In the genomic region with DNA sequence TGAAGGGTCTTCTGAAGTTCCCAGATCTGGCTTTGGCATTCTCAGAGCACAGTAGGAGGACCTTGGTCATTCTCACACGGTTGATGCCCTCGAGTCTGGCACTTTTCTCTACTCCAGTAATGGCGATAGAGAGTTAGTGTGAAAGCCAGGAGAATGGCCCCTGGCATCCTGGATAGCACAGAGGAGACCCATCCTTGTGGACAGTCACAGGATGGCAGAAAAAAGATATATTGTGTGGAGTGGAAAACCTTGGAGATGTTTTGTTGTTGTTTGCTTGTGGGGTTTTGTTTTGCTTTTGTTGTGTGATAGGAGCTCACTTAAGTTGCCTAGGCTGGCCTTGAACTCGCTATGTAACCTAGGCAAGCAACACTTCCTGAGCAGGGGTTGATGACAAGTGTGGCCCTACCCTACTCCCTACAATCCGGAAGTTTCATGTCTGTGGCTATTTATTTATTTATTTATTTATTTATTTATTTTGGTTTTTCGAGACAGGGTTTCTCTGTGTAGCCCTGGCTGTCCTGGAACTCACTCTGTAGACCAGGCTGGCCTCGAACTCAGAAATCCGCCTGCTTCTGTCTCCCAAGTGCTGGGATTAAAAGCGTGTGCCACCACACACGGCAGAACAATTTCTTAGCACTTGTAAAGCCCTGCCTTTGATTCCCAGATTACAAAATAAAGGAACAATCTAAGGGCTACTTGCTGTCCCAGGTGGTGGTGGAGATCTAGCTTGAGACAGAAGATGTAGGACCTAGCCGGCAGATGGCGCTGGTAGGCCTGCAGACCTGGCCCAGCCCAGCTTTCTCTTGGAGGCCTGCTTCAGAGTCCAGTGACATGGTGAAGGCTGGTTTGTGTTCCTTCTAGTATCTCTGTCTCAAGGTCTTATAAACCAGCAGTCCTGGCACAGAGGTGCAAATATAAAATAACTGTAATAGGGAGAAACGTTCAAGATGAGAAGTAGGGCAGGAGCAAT, we compare ENCODE assay signal across 8 mouse cellular contexts. TPM values are rescaled to one million over a fixed set of nuclear protein-coding genes. Genes with fewer than 3 reads are reported as not detected.
DNase-seq lines count a peak whose midpoint lies in the region; ATAC-seq and TF ChIP-seq lines count a peak whose summit lies in the region.

No protein-coding gene starts in this region.

- no peak overlapping the region for H3K27ac ChIP-seq in embryonic facial prominence, embryonic 10.5 days (replicated peaks)
- no peak overlapping the region for H3K27ac ChIP-seq in kidney, embryonic 16.5 days (ENCODE audit: low read length)
- H3K27ac ChIP-seq in liver, postnatal 0 days (ENCODE audit: low read depth): peak overlapping the region; percentile 24; the same call in 1 of the 2 replicates
- H3K27ac ChIP-seq in neural tube, embryonic 15.5 days (replicated peaks): no peak overlapping the region

- no peaks in the 10 kb centered on the region for H3K4me1 ChIP-seq in embryonic facial prominence, embryonic 10.5 days
- H3K4me1 ChIP-seq in kidney, embryonic 16.5 days (ENCODE audit: insufficient read depth, low read length): no peaks in the 10 kb centered on the region
- 0 out of 2 replicates have a peak, but pooled peaks cover 3% of the 10 kb centered on the region for H3K4me1 ChIP-seq in liver, postnatal 0 days (ENCODE audit: insufficient read depth)
- no peaks in the 10 kb centered on the region for H3K4me1 ChIP-seq in neural tube, embryonic 15.5 days

- no peak overlapping the region for H3K4me2 ChIP-seq in kidney, embryonic 16.5 days (replicated peaks; ENCODE audit: low read depth, low read length)
- no peak overlapping the region for H3K4me2 ChIP-seq in liver, postnatal 0 days (ENCODE audit: low read depth, low read length)
- H3K4me2 ChIP-seq in neural tube, embryonic 15.5 days: no peak overlapping the region

- H3K9ac ChIP-seq in kidney, embryonic 16.5 days (replicated peaks; ENCODE audit: low read length): no peak overlapping the region
- no peak overlapping the region for H3K9ac ChIP-seq in liver, postnatal 0 days (replicated peaks)
- H3K9ac ChIP-seq in neural tube, embryonic 15.5 days (replicated peaks): no peak overlapping the region

- no peak for TF ChIP-seq EP300 in liver, postnatal 0 days (IDR thresholded peaks at IDR 0.05; ENCODE audit: low read depth)

- H3K27me3 ChIP-seq in embryonic facial prominence, embryonic 10.5 days (replicated peaks; ENCODE audit: low read depth, poor library complexity, severe bottlenecking): no peaks in the 10 kb centered on the region
- H3K27me3 ChIP-seq in kidney, embryonic 16.5 days (ENCODE audit: insufficient read depth, low read length): no peaks in the 10 kb centered on the region
- no peaks in the 10 kb centered on the region for H3K27me3 ChIP-seq in liver, postnatal 0 days (ENCODE audit: insufficient read depth, low read length)
- no peaks in the 10 kb centered on the region for H3K27me3 ChIP-seq in neural tube, embryonic 15.5 days (replicated peaks)

- peak; percentile 54 for ATAC-seq in CD4-positive, CD25-positive, alpha-beta regulatory T cell, adult 4 months
- ATAC-seq in kidney, embryonic 16.5 days (ENCODE audit: low FRiP score, low TSS enrichment): peak; percentile 80
- ATAC-seq in liver, postnatal 0 days: peak; percentile 74
- peak; percentile 87 for ATAC-seq in neural tube, embryonic 15.5 days (ENCODE audit: low FRiP score)

- H3K9me3 ChIP-seq in embryonic facial prominence, embryonic 10.5 days: no peaks in the 10 kb centered on the region
- no peaks in the 10 kb centered on the region for H3K9me3 ChIP-seq in kidney, embryonic 16.5 days (ENCODE audit: low read length)
- H3K9me3 ChIP-seq in liver, postnatal 0 days (ENCODE audit: low read length): no peaks in the 10 kb centered on the region
- no peaks in the 10 kb centered on the region for H3K9me3 ChIP-seq in neural tube, embryonic 15.5 days (replicated peaks)

- TF ChIP-seq CTCF in liver, postnatal 0 days (IDR thresholded peaks at IDR 0.05; ENCODE audit: low read depth): peak; percentile 95

- no peak overlapping the region for H3K4me3 ChIP-seq in embryonic facial prominence, embryonic 10.5 days
- no peak overlapping the region for H3K4me3 ChIP-seq in kidney, embryonic 16.5 days (ENCODE audit: low read length)
- no peak overlapping the region for H3K4me3 ChIP-seq in liver, postnatal 0 days (ENCODE audit: low read depth, low read length)
- H3K4me3 ChIP-seq in neural tube, embryonic 15.5 days (replicated peaks): no peak overlapping the region

- 41% methylated on average over 13 of the region's 13 CpGs for WGBS in embryonic facial prominence, embryonic 10.5 days
- 45% methylated on average over 13 of the region's 13 CpGs for WGBS in kidney, embryonic 16.5 days
- WGBS in liver, postnatal 0 days (ENCODE audit: insufficient replicate concordance): 36% methylated on average over 13 of the region's 13 CpGs
- WGBS in neural tube, embryonic 15.5 days: 45% methylated on average over 13 of the region's 13 CpGs

- no peaks in the 10 kb centered on the region for H3K36me3 ChIP-seq in embryonic facial prominence, embryonic 10.5 days (replicated peaks)
- no peaks in the 10 kb centered on the region for H3K36me3 ChIP-seq in kidney, embryonic 16.5 days (ENCODE audit: insufficient read depth, low read length)
- no peaks in the 10 kb centered on the region for H3K36me3 ChIP-seq in liver, postnatal 0 days (replicated peaks; ENCODE audit: insufficient read depth, low read length)
- no peaks in the 10 kb centered on the region for H3K36me3 ChIP-seq in neural tube, embryonic 15.5 days

- peak; percentile 82 for DNase-seq in adrenal gland, postnatal 25 days
- DNase-seq in embryonic facial prominence, embryonic 10.5 days (ENCODE audit: low spot score): peak; percentile 84
- peak; percentile 36 to 44 for DNase-seq in heart, adult 9 months (ENCODE audit: low spot score in 2 of 2)
- DNase-seq in liver, postnatal 0 days: peak; percentile 89
- peak; percentile 38 for DNase-seq in testis, postnatal 14 days (ENCODE audit: low spot score)

RNA-seq across cellular contexts. Expression of a gene that starts 21.1 kb away (rescaled TPM):
- 10 to 100 TPM; 21.6 to 32.8 TPM for polyA plus RNA-seq in CD4-positive, CD25-positive, alpha-beta regulatory T cell, adult 4 months (2017; shearing (Covaris generic))
- total RNA-seq in adrenal gland, postnatal 25 days (2021): 53.3 and 64.6 TPM in 2 replicates
- 30.3 and 31.6 TPM in 2 replicates for polyA plus RNA-seq in embryonic facial prominence, embryonic 10.5 days (2016; fragmentation: Nextera tagmentation; extraction: Ambion mirVana)
- polyA plus RNA-seq in kidney, embryonic 16.5 days (2015; fragmentation: Nextera tagmentation; extraction: Ambion mirVana): 35.2 and 41.0 TPM in 2 replicates
- polyA plus RNA-seq in liver, postnatal 0 days (2015; fragmentation: Nextera tagmentation; extraction: Ambion mirVana): 4.3 and 4.6 TPM in 2 replicates
- polyA plus RNA-seq in neural tube, embryonic 15.5 days (2015; fragmentation: Nextera tagmentation; extraction: Ambion mirVana): 108 and 119 TPM in 2 replicates

RNA-seq across cellular contexts. Expression of a gene that starts 23.1 kb away (rescaled TPM):
- polyA plus RNA-seq in CD4-positive, CD25-positive, alpha-beta regulatory T cell, adult 4 months (2017; shearing (Covaris generic)): under 1 TPM; 0.35 to 0.98 TPM
- 2.1 and 3.3 TPM in 2 replicates for total RNA-seq in adrenal gland, postnatal 25 days (2021)
- 4.7 and 4.8 TPM in 2 replicates for polyA plus RNA-seq in embryonic facial prominence, embryonic 10.5 days (2016; fragmentation: Nextera tagmentation; extraction: Ambion mirVana)
- polyA plus RNA-seq in kidney, embryonic 16.5 days (2015; fragmentation: Nextera tagmentation; extraction: Ambion mirVana): 4.3 and 4.9 TPM in 2 replicates
- 0.60 and 0.72 TPM in 2 replicates for polyA plus RNA-seq in liver, postnatal 0 days (2015; fragmentation: Nextera tagmentation; extraction: Ambion mirVana)
- 31.0 and 33.9 TPM in 2 replicates for polyA plus RNA-seq in neural tube, embryonic 15.5 days (2015; fragmentation: Nextera tagmentation; extraction: Ambion mirVana)

Comparison
In these comparisons a context has a peak if more than half of its experiments do, and no peak if none do; other contexts are left out.
1. DNase-seq: peak in every context shown above with its lines; median percentile 89 in liver, postnatal 0 days; 84 in embryonic facial prominence, embryonic 10.5 days; 82 in adrenal gland, postnatal 25 days; 40 in heart, adult 9 months; 38 in testis, postnatal 14 days.